Mouse (Mus musculus) left cerebral cortex, adult 2 months (tissue): ENCODE data around the gene Nkiras2. TPM values are rescaled to one million over a fixed set of nuclear protein-coding genes. Genes with fewer than 3 reads are reported as not detected.

Experiments used
- DNase-seq, 2 experiments: peaks; one replicate each; pipeline ENCODE4 v3.0.0; 2021 to 2022; ENCODE audit warnings: low spot score in 2 of 2, mixed read lengths in 1 of 2; ENCODE audit errors: extremely low spot score in 1 of 2
- H3K27ac ChIP-seq: fragments of 200-600 bp; 2 replicates; pipeline ENCODE4 v1.8.1; 2022
- H3K4me3 ChIP-seq: fragments of 200-600 bp; 2 replicates; pipeline ENCODE4 v1.8.1; 2022
- CTCF ChIP-seq: fragments of 200-600 bp; IDR thresholded peaks from 2 replicates; pipeline ENCODE4 v1.8.1; 2022; ENCODE audit warnings: antibody characterized with exemption, mild to moderate bottlenecking, moderate library complexity
- intact Hi-C: fragments of 180-260 bp; cut with DNase I; formaldehyde crosslinking; loops from one replicate; pipeline ENCODE4 v1.15.1; 2025
- long read RNA-seq, 2 experiments: library from polyadenylated mRNA; stranded (forward); transcript quantifications; one replicate each; pipeline ENCODE4 v2.0.0; 2021; ENCODE audit warnings: borderline mapping rate in 2 of 2
- total RNA-seq, 2 experiments: library from RNA; stranded (reverse); gene quantifications; 2 replicates each; pipeline ENCODE4 v1.2.3; 2021

The Nkiras2 gene
- total RNA-seq, result 10 to 100 TPM; 13.2 to 13.6 TPM
- long read RNA-seq, experiment 1, transcript Nkiras2-201 (4 exons, 2,097 nt), result major isoform, 11 of 13 reads
- long read RNA-seq, experiment 1, partial matches to known transcripts, result 0 of 13 reads
- long read RNA-seq, experiment 1, other reads (novel, unspliced or antisense), result 2 of 13 reads
- long read RNA-seq, experiment 2, transcript Nkiras2-201 (4 exons, 2,097 nt), result major isoform, 15 of 20 reads
- long read RNA-seq, experiment 2, partial matches to known transcripts, result 0 of 20 reads
- long read RNA-seq, experiment 2, other reads (novel, unspliced or antisense), result 5 of 20 reads

- DNase-seq, result peak in 1 of 2 experiments; percentile 36
- intact Hi-C loops, result loop anchor here (2.0 kb wide), 1 partner anchor 48 kb away; no protein-coding TSS in a partner anchor
- TF ChIP-seq CTCF, result no peak
- Histone ChIP-seq H3K4me3 (peak within 1 kb of the TSS; percentile 86), H3K27ac (peak within 1 kb of the TSS; percentile 90)
These were observed at the start of gene Nkiras2 for GRCm38 (mm10) chr11:100618761-100619484. TSS of gene Nkiras2 (plus strand) at chr11:100619244.

DNA sequence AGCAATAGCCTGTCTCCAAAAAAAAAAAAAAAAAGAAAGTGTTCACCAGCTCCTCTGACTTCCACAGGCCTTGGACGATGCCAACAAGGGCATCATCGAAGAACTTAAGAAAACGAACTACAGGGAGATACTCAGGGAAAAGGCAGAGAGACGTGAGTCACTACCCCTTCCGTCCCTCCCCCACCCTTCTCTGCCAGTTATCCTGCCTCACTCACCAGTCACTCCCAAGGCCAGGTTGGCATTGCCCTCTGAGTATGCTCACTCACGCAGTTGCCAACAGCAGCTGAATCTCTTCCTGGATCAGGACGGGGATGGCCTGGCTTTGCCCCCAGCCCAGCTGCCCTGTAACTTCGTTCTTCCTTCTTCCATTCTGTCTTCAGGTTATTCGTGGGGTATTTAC lies 49.3 kb upstream of the Nkiras2 start:
- TF ChIP-seq CTCF, result no peak
- Histone ChIP-seq H3K27ac (no peak overlapping the region), H3K4me3 (no peak overlapping the region)
- intact Hi-C loops, result loop anchor here (2.0 kb wide), 6 partner anchors 41 to 389 kb away; partner anchors contain the start of gene Nkiras2
- no peak for DNase-seq

DNA sequence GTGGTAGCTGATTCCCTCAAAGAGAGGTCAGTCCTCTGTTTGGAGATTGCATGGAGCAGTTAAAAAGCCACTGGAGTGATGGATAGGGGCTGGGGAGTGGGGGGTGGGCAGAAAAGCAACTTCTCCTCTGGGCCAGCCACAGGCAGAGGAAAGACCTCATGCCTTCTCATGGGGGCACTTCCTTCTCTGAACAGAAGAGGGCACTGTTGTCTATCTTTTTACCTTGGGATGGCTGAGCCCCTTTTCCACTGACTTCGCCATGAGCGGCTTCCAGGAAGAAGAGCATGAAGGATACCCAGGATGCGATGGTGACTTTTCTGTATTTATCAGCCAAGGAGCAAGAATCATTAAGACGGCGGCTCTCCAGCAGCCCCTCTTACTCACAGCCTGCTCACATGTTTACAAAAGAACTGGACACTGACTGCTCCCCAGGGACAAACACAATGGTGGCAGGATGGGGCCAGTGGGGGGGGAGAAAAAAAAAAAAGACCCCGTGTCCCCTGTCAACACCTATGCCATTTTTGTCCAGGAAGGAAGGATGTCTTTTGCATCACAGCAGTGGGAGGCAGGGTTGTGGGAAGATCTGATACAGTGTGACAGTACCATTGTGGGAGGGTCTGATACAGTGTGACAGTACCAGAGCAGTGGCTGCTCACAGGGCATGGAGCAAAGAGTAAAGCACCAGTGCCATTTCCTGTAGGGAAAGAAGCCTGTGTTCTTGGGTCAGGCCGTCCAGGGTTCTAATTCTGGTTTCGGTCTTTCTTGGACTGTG lies 48.4 kb upstream of the Nkiras2 start:
- H3K27ac ChIP-seq, result peak overlapping the region; percentile 67
- intact Hi-C loops, result loop anchor here (2.0 kb wide), 6 partner anchors 40 to 388 kb away; partner anchors contain the start of gene Nkiras2
- peak; percentile 74 to 78 for DNase-seq
- peak overlapping the region; percentile 34 for H3K4me3 ChIP-seq
- peak; percentile 92 for TF ChIP-seq CTCF

DNA sequence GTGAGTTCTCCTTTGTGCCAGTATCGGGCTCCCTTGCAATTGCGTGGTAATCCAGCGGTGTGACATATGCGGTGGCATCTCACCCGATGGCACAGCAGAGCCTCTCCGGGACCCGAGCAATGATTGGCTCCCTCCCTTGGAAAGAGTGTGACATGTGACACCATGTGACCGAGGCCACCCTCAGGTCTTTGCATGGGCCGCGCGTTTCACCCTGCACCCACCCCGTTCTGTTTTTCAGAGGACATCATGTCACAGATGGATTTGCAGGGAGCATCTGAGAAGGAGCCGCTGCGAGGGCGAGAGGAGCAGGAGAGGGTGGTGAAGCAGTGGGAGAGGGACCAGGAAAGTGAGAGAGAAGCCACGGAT lies 47.9 kb upstream of the Nkiras2 start:
- TF ChIP-seq CTCF, result no peak
- Histone ChIP-seq H3K27ac (peak overlapping the region; percentile 67), H3K4me3 (peak overlapping the region; percentile 34)
- peak; percentile 42 to 63 for DNase-seq
- intact Hi-C loops, result loop anchor here (2.0 kb wide), 6 partner anchors 40 to 388 kb away; partner anchors contain the start of gene Nkiras2

GRCm38 (mm10) chr11:100574188-100574587 lies 44.9 kb upstream of the Nkiras2 start:
- TF ChIP-seq CTCF, result no peak
- DNase-seq, result no peak
- Histone ChIP-seq H3K27ac (peak overlapping the region; percentile 85), H3K4me3 (no peak overlapping the region; the same call in 1 of the 2 replicates)
- intact Hi-C loops, result no loop called here

DNA sequence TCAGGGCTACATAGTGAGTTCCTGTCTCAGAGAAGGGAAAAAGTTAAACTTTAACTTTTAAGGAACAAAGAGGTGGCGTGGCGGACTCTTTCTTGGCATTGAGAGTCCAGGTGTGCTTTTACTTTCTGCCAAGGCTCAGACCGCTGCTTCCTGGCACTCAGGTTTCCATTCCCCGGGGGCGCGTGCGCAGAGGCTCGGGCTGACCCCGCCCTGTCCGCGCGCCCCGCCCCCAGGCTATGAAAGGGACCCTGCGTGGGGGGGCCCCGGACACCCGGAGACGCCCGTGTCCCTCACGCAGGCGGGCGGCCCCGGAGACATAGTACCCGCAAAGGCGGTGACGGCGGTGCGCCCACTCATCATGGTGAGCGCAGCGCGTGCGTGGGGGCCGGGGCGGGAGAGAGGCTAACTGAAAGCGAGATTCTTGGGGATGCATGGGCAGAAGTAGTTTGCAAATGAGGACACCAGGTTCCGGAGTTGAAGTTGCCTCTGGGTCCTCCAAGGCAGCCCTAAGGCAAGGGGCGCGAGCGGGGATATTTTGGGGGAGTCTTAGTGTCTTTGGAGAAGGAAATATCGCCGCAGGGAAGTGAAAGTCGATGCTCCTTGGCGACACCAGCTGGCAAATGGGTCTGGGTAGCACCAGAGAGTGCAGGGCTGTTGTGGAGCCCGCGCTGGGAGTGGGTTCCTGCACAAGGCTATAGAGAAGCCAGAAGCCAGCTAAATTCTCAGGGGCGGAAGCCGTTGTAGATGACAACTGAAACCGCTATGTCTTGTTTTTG lies 44.1 kb upstream of the Nkiras2 start, which contains the start of gene Cnp:
Gene Cnp (plus strand): TSS at position 197 of the 776 bp plus-strand sequence.
- intact Hi-C loops, result no loop called here
- H3K27ac ChIP-seq, result peak within 1 kb of the TSS; percentile 85
- peak; percentile 64 to 67 for DNase-seq
- H3K4me3 ChIP-seq, result peak within 1 kb of the TSS; percentile 70
- peak; percentile 6; the same call in 1 of the 2 replicates for TF ChIP-seq CTCF

GRCm38 (mm10) chr11:100575484-100575855 lies 43.6 kb upstream of the Nkiras2 start:
- peak in 1 of 2 experiments; percentile 58 for DNase-seq
- intact Hi-C loops, result no loop called here
- H3K27ac ChIP-seq, result peak overlapping the region; percentile 85
- H3K4me3 ChIP-seq, result peak overlapping the region; percentile 70
- no peak for TF ChIP-seq CTCF

DNA sequence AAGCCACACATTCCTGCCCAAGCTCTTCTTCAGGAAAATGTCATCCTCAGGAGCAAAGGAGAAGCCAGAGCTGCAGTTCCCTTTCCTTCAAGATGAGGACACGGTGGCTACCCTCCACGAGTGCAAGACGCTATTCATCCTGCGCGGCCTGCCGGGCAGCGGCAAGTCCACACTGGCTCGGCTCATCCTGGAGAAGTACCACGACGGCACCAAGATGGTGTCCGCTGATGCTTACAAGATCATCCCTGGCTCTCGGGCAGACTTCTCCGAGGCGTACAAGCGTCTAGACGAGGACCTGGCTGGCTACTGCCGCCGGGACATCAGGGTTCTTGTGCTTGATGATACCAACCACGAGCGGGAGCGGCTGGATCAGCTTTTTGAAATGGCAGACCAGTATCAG lies 42.8 kb upstream of the Nkiras2 start:
- Histone ChIP-seq H3K27ac (peak overlapping the region; percentile 85), H3K4me3 (peak overlapping the region; percentile 70)
- intact Hi-C loops, result no loop called here
- DNase-seq, result no peak
- no peak for TF ChIP-seq CTCF

- intact Hi-C loops, result loop anchor here (2.0 kb wide), 1 partner anchor 33 kb away; no protein-coding TSS in a partner anchor
- H3K27ac ChIP-seq, result peak overlapping the region; percentile 85
- DNase-seq, result no peak
- peak overlapping the region; percentile 70 for H3K4me3 ChIP-seq
- no peak for TF ChIP-seq CTCF
These were observed 41.0 kb upstream of the Nkiras2 start for GRCm38 (mm10) chr11:100577852-100578599.

DNA sequence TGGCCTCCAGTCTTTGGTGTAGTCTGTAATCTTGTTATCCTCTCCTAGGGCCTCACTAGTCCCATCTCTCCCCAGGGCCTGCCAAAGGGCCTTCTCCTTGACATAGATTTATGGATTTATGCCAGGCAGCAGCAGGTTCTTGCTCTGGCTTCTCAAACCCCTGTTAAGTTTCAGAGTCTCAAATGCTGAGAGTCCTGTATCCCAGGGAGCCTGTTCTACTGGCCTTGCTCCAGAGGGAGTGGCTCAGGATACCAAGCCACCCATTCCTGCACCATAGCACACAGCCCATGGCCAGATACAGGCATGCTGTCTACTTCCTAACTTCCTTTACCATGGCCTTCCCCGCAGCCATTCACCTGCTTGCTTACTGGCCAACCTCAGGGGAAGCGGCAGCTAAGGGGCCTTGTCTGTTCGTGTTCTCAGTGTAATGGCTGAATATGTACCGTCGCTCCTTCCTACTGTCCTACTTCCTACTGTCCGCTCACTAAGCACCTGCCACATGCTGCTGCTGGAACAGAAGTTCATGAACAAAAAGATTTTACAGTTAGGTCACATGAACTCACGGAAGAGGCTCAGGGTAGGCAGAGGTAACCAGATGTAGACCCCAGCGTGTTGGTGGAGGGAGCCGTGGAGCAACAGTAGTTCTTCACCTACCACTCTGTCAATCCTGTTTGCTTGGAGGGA lies 39.8 kb upstream of the Nkiras2 start:
- no peak for DNase-seq
- Histone ChIP-seq H3K27ac (peak overlapping the region; percentile 11; the same call in 1 of the 2 replicates), H3K4me3 (peak overlapping the region; percentile 19; the same call in 1 of the 2 replicates)
- TF ChIP-seq CTCF, result no peak
- intact Hi-C loops, result loop anchor here (2.0 kb wide), 1 partner anchor 32 kb away; no protein-coding TSS in a partner anchor
